Mouse (Mus musculus): ENCODE data around the gene Slc16a13.

- no peak for TF ChIP-seq EP300 (IDR thresholded peaks at IDR 0.05; ENCODE audit: low read depth)
- no peak for TF ChIP-seq CTCF (IDR thresholded peaks at IDR 0.05; ENCODE audit: low read depth)
Observed at GRCm38 (mm10) chr11:70185120-70185519, 35.7 kb downstream of the Slc16a13 start.

Measured in liver, postnatal 0 days (tissue).